Mouse (Mus musculus): ENCODE data around the gene Tdrd12.
"Not testable (repeated sequence)": the region's sequence is repeated elsewhere in the genome, so short reads cannot be mapped to it uniquely, and the experiment has no call there.

Tdrd12 gene

DNA sequence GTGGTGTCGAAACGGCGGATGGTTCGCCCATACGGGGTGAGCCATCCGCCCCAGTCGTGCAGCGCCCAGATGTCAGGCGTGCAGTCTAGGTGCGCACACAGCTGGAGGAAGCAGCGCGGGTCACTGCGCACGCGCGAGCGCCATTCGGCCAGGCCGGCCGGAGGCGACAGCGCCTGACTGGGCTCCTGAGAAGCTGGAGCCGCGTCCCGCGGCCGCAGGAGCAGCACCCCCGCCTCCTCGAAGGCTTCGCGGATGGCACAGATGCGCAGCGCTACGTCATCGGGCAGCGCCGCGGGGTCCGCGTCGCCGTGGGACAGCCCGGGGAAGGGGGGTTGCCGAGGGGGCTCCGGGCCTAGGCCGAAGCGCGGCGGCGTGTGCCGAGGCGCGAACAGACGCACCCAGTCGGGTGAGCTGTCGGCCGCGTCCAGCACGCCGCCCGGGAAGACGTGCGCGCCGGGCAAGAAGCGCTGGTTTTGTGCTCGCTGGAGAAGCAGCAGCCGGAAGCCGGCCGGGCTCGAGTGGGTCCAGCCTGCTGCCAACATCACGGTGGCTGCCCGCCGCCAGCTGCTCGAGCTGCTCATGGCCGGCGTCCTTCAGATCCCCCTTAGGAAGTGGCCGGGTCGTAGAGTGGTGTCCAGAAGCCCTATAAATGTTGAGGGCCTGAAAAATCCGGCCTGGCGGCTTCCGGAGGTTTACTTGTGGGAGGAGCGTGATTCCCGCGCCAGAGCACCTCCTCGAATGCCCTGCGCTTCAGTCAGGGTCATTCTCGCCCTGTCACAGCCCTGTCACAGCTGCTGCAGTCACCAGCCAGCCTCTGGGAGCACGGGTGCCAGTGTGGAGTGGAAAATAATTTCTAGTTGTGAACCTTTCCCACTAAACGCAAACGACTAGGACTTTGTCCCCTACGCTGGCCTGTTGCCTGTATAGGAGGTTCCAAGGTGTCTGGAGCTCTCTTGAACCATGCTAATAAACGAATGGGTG, 18.0 kb upstream of the Tdrd12 start:
- DNase-seq (ENCODE audit: low read depth, low spot score), result peak; percentile 97

DNA sequence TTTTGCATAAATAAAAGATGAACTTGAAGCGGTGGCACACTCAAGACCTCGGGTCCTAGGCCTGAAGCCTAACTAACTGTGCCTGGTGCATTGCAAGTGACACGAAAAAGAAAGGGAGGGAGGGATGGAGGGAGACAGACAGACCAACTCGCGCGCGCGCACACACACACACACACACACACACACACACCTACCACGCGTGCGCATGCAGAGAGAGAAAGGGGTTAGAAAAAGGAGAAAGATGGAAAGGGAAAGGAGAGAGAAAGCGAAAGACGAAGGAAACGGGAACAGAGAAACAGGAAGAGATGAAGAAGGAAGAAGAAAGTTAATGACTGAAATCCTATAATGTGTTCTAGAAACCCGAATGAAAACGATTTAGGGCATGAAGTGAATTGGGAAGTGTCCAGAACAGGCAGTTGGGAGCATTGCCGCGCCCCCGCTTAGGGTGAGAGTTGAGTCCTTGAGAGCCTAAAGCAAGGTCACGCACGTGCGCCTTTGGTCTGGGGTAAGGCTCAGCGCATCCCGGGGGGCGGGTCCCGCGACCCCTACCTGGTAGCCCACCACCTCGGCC, 17.1 kb upstream of the Tdrd12 start:
- DNase-seq (ENCODE audit: low read depth, low spot score), result peak; percentile 35

- no peak for DNase-seq (ENCODE audit: low read depth, low spot score)
Measured at GRCm38 (mm10) chr7:35553751-35554604, 16.4 kb upstream of the Tdrd12 start.

GRCm38 (mm10) chr7:35545881-35546280, 8.3 kb upstream of the Tdrd12 start:
- peak; percentile 75 for DNase-seq (ENCODE audit: low read depth, low spot score)

- DNase-seq (ENCODE audit: low read depth, low spot score), result no peak
Measured at GRCm38 (mm10) chr7:35535750-35536512, 1.6 kb downstream of the Tdrd12 start.

DNA sequence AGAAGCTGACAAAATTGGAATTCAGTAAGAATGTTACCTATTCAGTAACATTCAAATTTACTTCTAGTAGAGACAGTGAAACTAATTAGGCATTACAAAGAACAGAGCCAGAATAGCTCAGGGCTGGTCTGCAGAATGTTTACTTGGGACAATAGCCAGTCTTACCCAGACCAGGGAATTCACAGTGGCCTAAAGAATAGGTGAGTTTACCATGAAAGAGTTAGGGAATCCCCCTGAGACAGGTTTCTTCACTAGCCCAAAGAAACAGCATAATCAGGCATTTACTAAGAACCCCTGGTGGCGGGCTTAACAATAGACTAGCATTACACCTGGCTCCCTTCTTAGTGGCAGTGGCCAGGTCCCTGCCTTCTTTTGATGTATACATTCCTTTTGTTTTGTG, 7.0 kb downstream of the Tdrd12 start:
- DNase-seq (ENCODE audit: low read depth, low spot score), result not testable (repeated sequence)

DNA sequence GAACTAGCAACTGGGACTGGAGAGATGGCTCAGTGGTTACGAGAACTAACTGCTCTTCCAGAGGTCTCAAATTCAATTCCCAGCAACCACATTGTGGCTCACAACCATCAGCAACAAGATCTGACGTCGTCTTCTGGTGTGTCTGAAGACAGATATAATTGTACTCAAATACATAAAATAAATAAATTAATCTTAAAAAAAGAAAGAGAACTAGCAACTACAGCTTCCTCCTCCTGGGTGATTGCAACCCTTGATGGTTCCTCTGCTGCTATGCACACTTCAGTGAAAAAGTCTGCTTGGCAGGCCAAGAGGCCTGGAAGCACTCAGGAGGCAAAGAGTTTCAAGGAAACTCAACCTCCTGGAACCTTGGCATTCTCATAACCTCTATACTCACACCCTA, 7.5 kb downstream of the Tdrd12 start:
- DNase-seq (ENCODE audit: low read depth, low spot score), result no peak

DNA sequence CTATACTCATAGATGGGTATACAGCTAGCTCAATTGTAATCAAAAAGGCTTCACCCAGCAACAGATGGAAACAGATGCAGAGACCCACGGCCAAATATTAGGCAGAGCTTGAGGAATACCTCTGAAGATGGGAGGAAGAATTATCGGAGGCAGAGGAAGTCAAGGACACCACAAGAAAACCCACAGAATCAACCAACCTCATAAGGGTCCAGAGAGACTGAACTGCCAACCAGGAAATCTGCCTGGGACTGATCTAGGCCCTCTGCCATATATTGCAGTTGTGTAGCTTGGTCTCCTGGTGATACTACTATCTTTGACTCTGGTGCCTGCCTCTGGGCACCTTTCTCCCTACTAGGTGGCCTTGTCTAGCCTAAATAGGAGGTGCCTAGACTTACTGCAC, 10.8 kb downstream of the Tdrd12 start:
- DNase-seq (ENCODE audit: low read depth, low spot score), result no peak

DNA sequence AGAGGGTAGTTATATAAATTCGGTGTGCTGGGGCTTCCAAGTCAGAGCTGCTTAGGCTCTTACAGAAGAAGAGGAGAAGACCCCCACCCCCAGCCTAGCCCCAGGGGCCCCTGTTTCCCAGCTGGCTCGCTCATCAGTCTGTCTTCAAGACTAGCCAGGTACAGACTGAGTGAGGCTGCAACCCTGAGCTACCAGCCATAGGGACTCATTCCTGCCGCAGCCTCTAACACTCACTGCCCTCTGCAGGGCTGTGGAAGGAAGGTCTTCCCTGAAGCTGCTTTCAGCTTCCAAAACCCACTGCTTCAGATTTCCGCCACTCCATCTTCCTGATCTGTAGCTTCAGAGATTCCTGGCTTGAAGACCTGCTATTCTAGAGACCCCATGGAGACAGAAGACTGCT, 35.5 kb downstream of the Tdrd12 start:
- DNase-seq (ENCODE audit: low read depth, low spot score), result peak; percentile 30

DNA sequence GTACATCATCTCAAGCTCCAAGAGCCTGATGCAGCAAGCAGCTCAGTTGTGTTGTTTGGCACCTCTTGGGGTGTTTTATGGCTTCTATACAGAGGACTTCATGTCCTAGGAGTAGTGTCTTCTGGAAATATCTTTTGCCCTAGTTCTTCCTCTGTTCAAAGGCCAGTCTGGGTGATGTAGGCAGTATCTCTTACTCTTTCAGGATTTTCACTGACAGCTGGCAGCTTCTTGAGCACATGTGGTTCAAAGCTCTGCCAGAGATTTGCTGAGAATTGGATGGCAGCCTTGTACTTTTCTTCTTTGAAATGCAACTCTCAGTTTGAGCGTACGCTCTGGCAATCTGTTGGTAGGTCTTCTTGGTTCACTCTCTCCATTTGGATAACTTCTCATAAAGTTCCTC, 40.0 kb downstream of the Tdrd12 start:
- DNase-seq (ENCODE audit: low read depth, low spot score), result no peak

DNA sequence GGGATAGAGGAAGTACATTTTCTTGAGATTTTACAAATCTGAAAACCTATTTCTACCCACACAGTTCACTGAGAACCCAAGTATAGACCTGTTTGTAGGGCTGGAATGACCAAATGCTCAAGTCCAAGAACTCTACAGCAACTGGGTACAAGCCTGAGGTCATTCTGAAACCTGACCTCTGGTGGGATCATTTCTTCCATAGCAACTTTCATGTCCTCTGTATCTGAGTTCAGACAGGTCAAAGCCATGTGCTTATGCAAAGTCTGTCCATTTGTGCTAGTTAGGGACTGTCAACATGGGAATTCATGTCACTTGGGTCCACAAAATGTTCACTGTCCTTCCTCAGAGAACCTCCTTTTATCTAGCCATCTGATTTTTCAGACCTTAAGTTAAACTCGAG, 46.5 kb downstream of the Tdrd12 start:
- no peak for DNase-seq (ENCODE audit: low read depth, low spot score)

GRCm38 (mm10) chr7:35490186-35490585, 47.4 kb downstream of the Tdrd12 start:
- no peak for DNase-seq (ENCODE audit: low read depth, low spot score)

DNA sequence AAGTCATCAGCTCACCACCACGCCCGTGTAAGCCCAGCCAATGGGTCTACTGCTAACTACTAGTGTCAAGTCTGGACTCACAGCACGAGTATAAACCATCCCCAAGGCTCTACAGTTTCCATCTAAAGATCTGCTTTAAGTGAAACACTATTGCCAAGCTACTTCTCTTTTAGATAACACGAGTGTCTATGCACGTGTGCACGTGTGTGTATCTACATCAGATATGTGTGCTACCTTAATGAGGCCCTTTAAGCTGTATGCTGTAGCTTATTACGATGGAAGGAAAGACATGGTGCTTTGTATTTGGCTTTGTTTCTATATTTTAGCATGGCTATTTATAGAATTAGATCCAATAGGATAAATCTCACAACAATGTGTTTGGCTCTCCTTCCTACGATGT, 51.0 kb downstream of the Tdrd12 start:
- no peak for DNase-seq (ENCODE audit: low read depth, low spot score)

DNA sequence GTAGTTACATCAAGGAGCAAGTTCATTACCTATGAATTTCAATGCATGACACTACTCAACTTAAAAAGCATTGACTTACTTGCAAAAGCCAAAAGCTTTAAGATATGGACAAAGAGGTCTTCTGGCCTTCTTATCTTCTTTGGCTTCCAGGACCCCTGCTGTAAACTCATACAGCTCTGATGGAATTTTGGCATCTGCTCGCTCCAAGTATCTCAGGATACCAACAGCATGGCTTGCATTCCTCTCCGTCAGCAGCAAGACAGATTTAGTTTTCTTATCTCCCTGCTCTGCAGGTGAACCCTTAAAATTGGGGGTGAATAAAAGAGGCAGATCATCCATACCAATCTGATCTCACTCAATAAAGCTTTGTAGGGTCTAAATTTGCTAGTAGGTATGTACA, 52.4 kb downstream of the Tdrd12 start:
- no peak for DNase-seq (ENCODE audit: low read depth, low spot score)

- DNase-seq (ENCODE audit: low read depth, low spot score), result no peak
Measured at GRCm38 (mm10) chr7:35476457-35476856, 61.1 kb downstream of the Tdrd12 start.

DNA sequence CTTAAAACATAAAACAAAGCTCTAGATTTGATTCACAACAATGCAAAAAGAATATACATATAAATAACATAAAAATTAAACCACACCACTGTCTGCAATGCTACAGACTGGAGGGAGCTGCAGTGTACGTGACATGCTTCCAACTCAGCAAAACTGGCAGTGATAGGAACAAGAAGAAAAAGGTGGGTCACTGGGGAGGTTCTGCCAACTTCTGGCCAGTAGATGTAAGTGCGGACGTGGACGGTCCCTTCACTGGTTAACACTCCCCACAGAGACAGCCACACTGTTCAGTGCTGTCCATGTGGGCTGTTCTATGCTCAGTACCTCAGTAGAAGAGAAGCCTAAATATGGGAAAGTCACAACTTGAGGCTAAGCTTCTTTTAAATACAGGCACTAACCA, 66.8 kb downstream of the Tdrd12 start:
- DNase-seq (ENCODE audit: low read depth, low spot score), result no peak

DNA sequence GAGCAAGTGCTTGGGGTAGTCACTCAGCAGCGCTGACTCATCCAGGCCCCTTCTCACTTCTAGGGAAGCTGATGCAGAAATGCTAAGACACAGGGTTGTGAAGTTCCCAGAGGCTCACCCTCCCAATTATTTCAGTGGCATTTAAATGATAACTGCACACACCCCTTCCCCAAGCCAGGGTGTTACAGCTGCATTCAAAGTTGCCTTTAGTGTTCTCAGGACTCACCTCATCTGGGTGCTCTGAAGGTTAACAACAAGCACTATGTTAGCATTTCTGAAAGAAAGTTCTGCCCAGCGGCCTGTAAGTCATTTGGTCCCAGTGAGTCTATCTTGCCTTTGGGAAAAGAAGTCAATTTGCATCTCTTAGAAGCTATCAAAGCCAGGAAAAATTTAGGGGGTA, 69.7 kb downstream of the Tdrd12 start:
- DNase-seq (ENCODE audit: low read depth, low spot score), result no peak

DNA sequence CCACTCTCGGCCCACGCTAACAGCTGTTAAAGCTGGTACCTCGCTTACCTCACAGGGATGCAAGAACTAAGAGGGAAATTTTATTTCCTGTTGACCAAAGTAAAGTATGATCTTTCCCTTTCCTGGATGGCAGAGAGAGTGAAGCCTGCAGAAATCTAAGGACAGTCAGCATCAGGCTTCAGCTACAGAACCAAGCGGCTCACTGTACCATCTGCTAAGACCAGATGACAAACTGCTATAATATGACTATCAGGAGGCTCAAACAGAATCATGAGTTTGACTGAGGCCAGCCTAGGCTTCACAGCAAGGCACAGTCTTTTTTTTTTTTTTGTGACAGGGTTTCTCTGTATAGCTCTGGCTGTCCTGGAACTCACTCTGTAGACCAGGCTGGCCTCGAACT, 72.5 kb downstream of the Tdrd12 start:
- DNase-seq (ENCODE audit: low read depth, low spot score), result no peak

GRCm38 (mm10) chr7:35460971-35461370, 76.6 kb downstream of the Tdrd12 start:
- DNase-seq (ENCODE audit: low read depth, low spot score), result no peak

DNA sequence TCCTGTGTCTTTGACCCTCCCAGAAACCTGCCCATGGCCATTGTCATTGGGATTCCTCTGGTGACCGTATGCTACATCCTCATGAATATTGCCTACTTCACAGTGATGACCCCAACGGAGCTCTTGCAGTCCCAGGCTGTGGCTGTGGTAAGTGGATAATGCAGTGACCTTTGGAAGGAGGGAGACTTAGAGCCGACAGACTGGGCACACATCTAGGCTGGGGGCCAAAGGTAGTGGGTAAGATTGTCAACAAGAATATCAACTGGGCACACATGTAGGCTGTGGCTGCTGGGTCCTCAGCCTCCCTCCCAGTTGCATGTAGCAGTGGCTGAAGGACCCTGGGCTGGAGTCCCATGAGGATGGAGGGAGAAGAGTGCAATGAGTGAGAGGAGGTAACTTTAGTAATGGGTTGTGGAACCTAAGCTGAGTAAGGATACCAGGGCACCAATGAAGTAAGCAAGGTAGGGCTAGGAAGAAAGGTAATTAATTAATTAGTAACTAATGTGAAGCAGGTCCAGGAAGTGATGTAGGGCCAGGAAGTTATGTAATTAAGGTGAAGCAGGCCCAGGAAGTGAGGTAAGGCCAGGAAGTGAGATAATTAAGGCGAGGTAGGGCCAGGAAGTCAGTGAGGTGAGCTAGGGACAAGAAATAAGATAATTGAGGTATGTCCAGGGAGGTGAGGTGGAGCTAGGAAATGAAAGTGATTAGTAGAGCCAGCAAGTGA, 81.3 kb downstream of the Tdrd12 start:
- DNase-seq (ENCODE audit: low read depth, low spot score), result no peak

DNA sequence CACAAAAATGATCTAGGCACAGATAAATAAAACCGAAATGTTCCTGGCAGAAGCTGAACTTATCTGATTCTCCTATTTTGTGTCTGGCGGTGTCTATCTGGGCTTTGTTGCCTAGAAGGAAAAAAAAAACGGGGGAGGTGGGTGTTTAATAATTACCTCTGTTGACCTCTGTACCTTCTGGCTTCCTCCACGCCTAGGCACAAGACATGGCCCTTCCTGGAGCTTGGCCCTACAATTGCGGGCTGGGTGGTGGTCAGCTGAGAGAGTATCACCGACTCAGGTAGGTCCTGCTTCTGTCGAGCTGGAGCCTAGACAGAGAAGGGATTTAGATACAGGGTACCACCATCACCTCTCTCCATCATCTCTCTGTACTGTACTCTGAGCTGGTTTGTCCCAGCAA, 88.7 kb downstream of the Tdrd12 start:
- no peak for DNase-seq (ENCODE audit: low read depth, low spot score)
